Mouse (Mus musculus): ENCODE measurements around the gene Med25.
"Not testable (repeated sequence)": the region's sequence is repeated elsewhere in the genome, so short reads cannot be mapped to it uniquely, and the experiment has no call there.

Med25 gene

DNA sequence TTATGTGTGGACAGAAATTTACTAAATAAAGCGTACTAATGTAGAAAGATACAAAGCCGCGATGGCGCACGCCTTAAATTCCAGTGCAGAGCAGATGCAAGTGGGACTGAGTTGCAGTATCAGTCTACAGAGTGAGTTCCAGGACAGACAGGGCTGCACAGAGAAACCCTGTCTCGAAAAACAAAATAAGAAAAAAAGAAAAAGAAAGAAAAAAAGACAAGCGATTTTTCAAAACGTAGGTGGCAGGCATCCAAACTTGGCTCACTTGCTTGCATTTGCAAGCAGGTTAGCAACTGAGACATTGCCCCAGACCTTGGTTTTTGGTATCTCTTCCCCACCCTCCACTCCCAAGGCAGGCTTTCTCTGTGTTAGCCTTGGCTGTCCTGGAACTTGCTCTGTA, 685 bp upstream of the Med25 start:
- DNase-seq (ENCODE audit: low read depth): no peak

DNA sequence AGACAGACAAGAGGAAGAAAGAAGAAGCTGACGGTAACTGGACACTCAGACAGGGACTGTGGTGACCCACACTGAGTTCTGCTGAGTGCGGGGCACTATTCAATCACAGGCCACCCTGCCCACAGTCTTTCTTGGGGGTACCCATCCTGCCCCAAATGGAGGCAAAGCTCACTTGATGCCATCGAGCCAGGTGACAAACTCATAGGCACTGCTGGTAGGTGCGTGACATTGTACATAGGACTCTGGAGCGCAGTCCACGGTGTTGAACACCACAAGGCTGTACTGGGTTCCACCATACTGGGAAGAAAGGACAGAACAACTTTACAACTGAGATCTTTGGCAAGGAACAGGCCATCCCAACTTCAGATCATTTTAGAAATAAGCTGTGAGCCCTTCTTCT, 901 bp downstream of the Med25 start:
- peak; percentile 57 for DNase-seq (ENCODE audit: low read depth)

DNA sequence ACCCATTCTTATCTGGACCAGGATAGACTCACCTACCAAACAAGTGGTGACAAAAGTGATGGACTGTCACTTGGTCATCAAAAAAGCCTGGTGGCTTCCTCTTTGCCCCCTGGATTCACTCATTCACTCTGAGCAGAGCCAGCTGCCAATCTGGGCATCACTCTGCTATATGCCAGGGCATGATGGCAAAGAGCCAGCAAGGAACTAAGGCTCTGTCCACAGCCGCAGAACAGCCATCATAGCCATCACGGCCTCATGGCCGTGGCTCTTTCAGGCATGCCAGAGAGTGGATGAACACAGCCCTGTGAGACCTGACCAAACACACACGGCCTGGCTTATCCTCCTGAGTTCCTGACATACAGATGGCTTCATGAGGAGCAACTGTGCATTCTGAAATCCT, 1.8 kb downstream of the Med25 start:
- DNase-seq (ENCODE audit: low read depth): no peak

DNA sequence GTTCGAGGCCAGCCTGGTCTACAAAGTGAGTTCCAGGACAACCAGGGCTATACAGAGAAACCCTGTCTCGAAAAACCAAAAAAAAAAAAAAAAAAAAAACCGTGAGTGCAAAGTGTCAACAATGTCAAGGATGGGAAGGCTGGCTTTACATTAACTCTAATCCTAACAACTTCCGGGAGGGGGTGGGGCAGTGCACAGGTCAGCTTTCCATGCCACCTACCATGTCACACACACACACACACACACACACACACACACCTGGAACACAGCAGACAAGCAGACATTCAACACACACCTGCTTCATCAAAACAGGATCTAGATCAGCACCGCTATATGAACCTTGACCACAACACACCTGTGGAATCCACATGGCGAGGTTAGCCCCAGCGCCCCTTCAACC, 2.3 kb downstream of the Med25 start:
- DNase-seq (ENCODE audit: low read depth): no peak

DNA sequence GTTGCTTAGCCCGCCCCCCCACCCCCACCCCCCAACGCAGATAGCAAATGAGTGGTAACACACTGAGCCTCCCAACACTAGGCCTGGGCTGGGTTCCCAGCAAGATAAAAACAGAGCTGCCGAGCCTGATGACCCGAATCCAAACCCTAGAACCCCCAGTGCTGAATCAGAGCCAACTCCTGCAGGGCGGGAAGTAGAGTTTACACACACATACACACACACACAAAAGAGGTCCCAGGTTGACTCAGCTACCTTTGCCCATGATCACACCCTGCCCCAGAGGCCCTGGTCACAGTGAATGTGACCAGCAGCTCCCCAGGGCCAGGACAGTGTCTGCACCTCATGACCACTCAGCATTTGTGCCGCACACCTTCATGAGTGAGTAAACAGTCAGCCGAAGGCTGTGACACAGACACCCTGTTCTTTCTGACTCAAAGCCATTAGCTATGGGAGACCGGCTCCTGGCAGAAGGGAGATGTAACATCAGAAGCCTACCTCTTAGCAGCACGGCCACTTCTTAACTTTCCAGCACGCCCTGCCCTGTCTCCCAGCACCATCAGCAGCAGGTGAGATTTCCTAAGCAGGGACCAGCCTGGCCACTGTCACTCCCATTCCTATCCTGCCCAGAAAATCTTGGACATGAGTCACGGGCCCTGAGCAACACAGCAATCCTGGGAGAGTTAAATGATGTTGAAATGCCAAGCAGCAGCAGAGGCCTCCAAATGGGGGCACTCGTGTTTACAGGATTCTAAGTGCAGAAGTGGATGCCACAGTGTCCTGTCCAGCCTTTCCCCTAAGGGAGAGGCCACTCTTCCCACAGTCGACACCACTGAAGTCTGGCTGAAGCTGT, 4.0 kb downstream of the Med25 start:
- no peak for DNase-seq (ENCODE audit: low read depth)

DNA sequence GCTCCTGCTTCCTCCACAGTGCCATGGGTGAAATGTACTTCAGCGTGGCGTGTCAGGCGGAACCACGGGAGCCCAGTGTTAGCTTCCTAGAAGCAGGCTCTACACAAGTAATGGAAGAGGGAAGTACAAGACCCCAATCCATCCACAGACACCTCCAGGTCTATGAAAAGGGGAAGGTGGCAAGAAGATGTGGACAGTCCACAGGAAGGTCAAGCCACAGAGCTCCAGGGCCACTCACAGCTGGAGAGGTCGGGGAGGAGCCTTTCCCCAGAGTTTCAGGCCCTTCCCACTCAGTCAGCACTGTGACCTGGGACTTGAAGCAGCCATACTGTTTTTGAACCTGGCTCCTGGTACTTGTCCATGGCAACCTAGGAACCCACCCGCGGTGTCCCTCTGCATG, 5.5 kb downstream of the Med25 start:
- no peak for DNase-seq (ENCODE audit: low read depth)

DNA sequence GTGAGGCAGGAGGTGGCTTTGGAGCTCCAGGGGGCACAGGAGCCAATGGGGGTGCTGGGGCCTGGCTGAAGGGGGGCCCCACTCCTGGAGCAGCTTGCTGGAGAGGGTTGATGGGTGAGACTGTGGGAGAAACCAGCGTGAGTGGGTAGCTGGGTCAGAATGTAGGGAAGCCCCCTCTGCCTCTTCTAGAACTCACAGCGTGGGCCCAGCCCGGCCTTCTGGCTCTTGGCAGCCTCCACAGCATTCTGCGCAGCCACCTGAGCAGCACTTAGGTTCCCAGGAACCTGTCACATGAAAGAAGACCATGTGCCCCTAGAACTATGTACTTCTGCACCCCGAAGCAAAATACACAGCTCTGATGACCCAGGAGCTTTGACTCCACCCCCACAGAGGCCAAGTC, 7.9 kb downstream of the Med25 start:
- DNase-seq (ENCODE audit: low read depth): no peak

DNA sequence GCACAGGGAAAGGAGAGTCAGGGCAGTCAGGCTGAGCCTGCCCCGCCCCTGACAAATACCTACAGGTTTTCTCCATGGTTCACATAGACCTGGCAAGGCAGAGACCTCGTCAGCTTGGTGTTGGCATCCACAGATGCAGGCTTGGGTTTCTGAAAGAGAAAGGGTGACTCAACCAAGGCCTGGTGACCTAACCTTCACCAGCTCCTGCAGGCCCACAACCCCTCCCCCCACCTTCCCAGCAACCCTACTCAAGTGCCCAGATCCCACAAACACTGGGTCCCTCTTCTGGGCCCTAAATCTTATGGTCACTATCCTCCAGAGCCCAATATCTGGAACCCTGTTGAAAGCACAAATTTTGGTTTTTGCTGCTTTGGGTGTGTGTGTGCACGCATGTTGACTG, 9.5 kb downstream of the Med25 start:
- no peak for DNase-seq (ENCODE audit: low read depth)

DNA sequence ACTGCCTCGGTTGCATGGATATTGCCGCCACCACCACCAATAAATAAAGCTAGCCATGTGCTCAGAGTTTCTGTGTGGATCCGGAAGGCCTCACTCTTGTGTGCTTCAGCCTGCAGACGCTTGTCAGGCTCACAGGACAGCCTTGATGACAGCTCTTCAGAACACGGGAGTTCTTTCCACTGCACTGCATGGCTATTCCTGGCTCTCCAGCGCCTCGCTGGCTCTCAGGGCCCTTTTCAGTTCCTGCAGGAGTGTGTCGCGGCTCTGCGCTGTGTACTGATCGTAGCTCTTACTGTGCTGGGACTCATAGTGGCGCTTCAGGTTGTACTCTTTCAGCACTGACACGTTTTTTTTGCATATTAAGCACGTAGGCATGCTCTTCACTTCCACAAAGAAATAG, 14.7 kb downstream of the Med25 start:
- DNase-seq (ENCODE audit: low read depth): no peak

DNA sequence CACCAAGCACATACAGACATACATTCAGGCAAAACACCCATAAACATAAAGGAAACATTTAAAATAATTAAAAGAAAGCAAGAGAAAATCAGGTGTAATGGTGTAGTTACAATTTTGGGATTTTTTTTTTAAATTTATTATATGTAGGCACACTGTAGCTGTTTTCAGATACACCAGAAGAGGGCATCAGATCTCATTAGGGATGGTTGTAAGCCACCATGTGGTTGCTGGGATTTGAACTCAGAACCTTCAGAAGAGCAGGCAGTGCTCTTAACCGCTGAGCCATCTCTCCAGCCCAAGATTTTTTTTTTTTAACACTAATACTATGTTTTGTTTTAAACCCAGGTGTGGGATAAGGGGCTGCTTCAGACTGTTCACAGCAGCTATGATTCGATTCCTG, 20.7 kb downstream of the Med25 start:
- not testable (repeated sequence) for DNase-seq (ENCODE audit: low read depth)

DNA sequence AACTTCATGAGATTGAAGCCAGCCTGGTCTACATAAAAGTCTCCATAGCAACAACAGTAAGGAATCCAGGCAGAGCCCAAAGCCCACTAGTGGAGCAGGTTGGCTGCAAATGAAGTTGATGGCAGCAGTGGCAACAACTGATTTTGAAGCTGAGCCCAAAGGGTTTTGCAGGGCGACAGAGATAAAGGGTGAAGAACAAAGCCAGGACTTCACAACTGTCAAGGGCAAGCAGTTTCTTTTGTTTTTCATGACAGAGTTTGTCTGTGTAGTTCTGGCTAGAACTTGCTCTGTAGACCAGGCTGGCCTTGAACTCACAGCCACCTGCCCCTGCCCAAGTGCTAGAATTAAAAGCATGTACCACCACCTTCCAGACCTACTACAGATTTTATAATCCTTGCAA, 21.3 kb downstream of the Med25 start:
- DNase-seq (ENCODE audit: low read depth): no peak

DNA sequence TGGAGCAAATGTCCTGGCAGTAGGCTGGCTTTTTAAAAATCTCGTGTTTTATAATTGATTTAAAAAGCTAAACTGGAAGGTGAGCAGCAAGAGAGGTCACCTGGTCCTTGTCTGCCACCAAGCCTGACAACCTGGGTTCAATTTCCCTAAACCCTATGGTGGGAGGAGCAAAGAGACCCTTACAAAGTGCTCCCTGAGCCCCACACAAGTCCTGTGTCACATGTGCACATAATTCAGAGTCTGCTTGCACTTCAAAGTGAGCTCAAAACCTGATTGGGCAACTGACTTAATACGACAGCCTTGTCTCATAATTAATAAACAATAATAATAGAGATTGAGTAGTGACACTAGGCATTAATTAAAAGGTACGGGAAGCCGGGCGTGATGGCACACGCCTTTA, 21.9 kb downstream of the Med25 start:
- no peak for DNase-seq (ENCODE audit: low read depth)

DNA sequence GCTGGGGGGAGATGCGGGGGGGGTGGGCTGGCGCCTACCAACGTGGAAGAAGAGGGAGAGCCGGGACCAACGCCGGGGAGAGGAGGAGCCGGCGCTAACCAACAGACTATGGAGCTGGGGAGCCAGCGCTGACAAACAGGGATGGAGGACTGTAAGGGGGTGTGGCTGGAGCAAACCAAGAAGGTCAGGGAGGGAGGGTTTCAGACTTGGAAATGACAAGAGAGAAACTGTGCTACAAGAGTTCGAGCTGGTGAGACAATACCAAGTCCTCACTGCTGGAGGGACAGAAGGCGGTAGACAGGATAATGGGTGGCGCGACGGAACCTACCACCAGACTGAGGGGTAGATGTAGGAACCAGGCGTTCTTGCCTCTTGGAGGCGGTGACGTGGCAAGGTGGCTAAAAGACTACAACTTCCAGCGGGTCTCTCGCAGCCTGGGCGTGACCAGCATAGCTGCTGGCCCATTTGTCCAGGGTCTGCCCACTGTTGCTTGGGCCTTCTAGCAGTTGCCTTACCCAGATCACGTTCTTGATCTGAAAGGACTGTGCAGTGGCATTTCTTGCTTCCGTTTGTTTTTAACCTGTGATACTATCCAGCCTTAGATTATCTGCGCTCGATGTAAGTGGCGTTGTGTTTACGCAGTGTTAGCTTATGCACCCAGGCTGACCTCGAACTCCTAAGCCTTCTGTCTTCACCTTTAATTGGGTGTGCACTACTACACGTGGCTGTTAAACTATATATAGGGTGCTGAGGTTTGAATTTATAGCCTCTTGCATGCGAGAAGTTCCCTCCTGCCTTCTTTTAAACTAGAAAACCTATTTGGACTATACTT, 22.6 kb downstream of the Med25 start, which contains the start of gene Ptov1:
Gene Ptov1, minus strand, starts transcription at position 92 of the 832 bp plus-strand sequence.
- peak; percentile 79 for DNase-seq (ENCODE audit: low read depth)

DNA sequence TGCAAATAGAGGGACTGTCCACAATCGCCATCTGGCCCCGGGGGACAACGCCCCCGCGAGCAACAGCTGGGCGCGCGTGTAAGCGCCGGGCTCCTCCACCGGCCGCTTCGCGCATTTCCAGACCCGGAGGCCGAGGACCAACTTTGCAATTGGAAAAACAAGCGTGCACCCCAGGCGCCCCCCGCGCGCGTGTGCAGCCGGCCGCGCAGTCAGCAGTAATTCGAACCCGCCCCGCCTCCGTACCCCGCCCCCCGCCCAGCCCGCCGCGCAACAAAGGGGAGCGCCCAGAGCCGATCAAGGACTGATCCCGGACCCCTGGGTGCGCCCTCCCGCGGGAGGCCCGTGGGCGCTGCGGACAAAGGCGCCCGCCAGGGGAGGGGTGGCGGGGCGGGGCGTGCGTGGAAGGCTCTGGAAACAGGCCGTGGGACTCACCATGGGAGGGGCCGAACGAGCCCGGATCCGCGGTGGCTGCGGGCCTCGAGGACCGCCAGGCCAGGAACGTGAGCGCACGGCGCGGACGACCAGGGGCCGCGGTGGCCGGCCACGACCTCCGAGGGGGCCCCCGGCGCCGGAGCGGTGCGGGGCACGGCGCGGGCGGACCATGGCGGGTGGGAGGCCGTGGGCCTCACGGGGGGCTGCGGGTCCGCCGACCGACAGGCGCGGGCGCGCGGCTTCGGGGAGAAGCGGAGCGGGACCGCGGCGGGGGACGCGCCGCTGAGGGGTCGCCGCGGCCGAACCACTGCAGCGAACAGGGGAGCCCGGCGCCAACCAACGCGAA, 23.4 kb downstream of the Med25 start:
- DNase-seq (ENCODE audit: low read depth): peak; percentile 58

DNA sequence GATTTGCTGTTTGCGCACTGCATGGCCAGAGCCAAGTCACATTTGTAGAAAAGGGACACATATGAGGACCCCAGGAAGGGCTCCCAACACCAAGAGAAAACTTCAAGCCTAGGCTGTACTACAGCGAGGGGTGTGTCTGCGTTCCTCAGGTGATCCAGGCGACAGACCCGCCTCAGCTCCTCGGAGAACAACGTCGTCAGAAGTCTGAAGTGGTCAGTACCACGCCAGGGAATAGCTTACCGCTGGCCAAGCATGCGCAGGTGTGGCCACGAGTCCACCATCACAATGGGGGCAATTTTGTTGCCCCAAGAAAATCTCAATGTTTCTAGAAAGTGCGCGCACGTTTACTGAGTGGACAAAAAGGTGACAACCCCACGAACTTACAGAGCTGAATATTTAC, 24.0 kb downstream of the Med25 start:
- no peak for DNase-seq (ENCODE audit: low read depth)

DNA sequence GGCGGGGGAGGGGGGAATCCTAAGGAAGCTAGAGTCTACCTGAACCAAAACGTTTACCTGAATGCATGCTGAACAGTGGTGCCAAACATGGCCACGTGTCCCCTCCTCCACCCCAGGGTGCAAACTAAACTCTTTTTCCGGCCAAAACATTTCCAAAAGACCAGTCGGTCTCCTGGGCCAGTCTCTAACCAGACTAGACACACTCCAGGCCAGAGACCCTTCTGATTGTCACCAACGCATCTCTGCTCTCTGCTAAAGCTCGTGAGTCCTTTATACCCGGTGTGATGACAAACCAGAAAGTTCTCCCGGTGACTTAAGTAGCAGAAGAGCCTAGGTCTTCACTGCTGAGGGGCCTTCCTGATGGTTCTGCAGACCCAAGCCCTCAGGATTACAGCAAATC, 24.7 kb downstream of the Med25 start:
- DNase-seq (ENCODE audit: low read depth): no peak

DNA sequence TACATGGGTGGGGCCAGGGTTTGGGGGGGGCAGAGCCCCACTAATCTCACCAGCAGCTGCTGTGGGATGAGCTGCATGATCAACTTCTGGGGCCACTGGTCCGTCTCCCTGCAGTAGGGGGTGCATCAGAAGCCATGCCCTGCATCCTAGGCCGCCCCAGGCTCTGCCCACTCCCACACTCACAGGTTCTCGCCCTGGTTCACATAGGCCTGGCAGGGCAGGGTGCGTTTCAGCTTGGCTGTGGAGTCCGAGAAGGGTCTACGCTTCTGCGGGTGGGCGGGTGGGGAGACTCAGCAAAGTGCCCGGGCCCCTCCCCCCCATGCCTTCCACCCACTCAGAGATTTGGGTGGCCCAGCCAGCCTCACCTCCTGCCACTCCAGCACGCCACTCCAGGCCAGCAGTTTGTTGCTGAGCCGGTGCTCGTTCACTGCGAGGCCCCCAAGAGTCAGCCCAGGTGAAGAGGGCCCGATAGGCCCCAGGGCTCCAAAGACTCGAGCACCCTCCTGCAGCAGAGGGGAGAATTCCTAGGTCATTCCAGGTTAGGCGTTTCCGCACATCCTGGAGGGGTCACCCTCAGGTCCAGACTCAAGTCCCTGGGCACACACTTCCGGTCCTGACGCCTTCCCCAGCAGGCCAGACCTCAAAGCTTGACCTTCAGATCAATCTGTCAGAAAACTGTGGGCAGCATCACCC, 25.4 kb downstream of the Med25 start:
- no peak for DNase-seq (ENCODE audit: low read depth)

DNA sequence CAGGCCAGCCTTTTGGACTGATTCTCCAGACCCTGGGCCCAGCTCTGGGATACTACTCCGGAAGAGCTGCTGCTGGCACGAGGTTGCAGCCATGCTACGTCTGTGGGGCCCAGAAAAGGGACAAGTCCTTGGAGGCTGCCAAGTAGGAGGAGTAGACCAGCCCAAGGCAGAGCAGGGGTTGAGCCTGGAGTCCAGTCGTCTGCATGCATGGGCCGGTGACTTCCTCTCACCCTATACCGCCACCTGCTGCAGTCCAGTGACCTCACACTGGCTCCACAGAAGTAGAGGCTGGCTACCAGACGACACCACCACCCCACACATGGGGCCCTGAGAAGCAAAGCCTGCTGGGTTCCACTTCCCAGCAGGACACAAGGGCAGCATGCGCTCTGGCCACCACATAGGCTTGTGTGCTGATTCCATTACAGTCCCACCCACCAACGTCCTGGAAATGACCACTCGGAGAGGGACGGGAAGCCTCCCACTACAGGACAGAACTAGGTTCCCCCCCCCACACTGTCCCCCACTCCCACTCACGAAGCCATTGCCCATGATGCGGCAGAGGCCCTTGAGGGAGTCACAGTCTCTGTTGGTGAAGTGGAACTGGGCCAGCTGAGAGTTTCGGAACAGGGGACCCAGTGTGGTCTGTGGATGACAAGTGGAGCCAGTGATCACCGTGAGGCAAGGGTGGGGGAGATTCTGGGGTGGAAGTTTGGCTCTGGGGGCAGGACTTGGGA, 26.1 kb downstream of the Med25 start:
- no peak for DNase-seq (ENCODE audit: low read depth)

DNA sequence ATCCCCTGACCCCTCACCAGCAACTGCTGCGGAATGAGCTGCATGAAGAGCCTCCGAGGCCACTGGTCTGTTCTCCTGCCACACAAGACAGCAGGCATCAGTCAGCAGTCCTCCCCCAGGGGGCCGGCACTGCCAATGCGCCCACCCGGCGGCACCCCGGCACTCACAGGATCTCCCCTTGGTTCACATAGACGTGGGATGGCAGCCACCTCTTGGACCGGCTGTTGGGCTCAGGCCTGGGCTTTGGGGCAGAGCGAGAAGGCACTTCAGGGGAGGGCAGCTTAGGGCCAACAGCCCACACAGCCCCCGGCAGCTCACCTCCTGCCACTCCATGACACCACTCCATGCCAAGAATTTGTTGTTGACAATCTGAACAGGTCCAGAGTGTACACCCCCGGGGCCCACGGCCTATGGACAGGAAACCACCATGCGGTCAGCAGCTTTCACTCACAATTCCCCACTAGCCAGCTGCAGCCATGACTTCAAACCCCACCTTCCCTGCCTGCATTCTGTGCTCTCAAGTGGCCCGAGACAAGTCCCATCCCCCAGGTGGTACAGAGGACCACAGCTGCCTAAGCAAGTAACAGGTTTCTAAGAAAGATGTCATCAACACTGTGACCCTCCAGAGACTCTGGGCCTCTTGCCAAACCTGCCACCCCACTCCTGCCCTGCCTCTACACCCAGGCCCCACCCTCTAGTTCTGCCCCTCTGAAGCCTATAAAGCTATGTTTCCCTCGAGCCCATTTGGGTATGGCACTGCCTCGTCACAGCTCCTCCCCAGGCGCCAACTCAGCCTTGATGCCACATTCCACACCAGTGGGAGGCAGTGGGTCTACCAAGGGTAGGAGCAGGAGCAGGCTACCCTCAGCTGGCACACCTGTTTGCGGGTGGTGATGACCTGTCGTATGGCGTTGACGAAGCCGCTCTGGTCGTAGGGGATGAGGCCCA, 27.6 kb downstream of the Med25 start:
- DNase-seq (ENCODE audit: low read depth): no peak

DNA sequence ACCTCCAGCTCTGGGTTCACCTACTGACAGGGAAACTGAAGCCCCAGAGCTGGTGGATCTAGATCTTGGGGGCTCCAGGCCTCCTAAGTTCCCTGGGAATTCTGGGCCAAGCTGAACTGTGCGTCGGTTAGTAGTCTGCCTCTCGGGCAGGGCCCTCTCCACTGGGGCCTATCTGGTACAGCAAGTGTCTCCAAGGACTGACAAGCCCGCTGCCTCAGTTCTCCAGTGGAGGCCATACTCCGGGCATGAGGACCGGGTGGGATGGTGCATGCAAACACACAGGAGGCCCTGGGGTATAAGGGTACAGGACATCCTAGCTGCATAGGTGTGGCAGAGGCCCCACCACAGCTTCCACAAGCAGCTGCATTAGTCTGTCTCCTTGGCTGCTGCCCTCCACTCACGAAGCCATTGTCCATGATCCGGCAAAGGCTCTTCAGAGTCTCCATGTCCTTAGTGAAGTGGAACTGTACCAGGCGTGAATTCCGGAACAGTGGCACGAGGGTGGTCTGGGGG, 28.5 kb downstream of the Med25 start:
- no peak for DNase-seq (ENCODE audit: low read depth)
